Mouse (Mus musculus): Measurements from ENCODE around the gene D3Ertd254e. TPM values are rescaled to one million over a fixed set of nuclear protein-coding genes. Genes with fewer than 3 reads are reported as not detected.

D3Ertd254e gene
- 3.9 and 5.3 TPM in 2 replicates for polyA plus RNA-seq (2015; fragmentation: Nextera tagmentation; extraction: Ambion mirVana)

GRCm38 (mm10) chr3:36150934-36151686 lies at the start of gene D3Ertd254e:
D3Ertd254e (plus strand) TSS chr3:36151017.

Other genes with a start within 250 kb of the D3Ertd254e start
- gene Dcun1d1, start 213.6 kb upstream of the D3Ertd254e start, polyA plus RNA-seq (2015; fragmentation: Nextera tagmentation; extraction: Ambion mirVana) = 107 and 128 TPM in 2 replicates
- 25.0 and 53.0 TPM in 2 replicates for gene Mccc1, start 150.3 kb upstream of the D3Ertd254e start, polyA plus RNA-seq (2015; fragmentation: Nextera tagmentation; extraction: Ambion mirVana)
- not detected in 2 replicates for gene Ccdc144b, start 97.5 kb upstream of the D3Ertd254e start, polyA plus RNA-seq (2015; fragmentation: Nextera tagmentation; extraction: Ambion mirVana)
- gene Acad9, start 85.0 kb upstream of the D3Ertd254e start, polyA plus RNA-seq (2015; fragmentation: Nextera tagmentation; extraction: Ambion mirVana) = 44.6 and 65.9 TPM in 2 replicates
- gene Qrfpr, start 71.3 kb downstream of the D3Ertd254e start, polyA plus RNA-seq (2015; fragmentation: Nextera tagmentation; extraction: Ambion mirVana) = not detected in 2 replicates

Measured in adrenal gland, postnatal 0 days (tissue).